ENCODE assay signal across 8 mouse cellular contexts in the genomic region with DNA sequence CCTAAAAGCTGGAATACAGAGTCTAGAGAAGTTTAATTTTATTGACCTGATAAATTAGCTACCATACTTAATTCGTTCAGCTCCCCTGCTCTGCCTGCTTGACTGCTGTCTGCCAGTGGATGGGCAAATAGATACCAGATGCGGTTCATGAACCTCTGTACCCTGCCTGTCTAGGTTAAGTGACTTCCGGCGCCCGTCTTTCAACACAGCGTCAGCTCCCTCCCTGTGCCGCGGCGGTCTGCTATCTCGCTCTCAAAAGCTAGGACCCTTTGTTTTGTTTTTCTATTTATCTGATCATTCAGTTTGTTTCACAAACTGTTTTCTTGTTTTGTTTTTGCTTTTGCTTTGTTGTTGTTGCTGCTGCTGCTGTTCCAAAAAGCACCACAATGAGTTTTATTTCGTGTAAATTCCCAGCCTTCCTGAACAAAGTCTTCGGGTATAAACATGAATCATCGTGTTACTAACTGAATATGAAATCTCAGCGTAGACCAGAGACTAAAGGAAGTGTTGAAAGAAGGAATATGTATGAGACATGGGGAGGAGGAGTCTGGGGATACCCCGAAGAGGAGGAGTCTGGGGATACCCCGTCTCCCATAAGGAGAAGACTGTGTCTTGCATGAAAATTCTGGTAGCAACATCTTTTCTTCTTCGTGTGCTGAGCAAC.
DNase-seq lines count a peak whose midpoint lies in the region; ATAC-seq lines count a peak whose summit lies in the region.

No protein-coding gene starts in this region.

- ATAC-seq in megakaryocyte, adult 5-6 weeks (ENCODE audit: poor library complexity, severe bottlenecking), result no peak

- peak; percentile 24 to 38 for DNase-seq in heart, adult 18-20 months
- DNase-seq in heart, adult 9 months (ENCODE audit: low spot score in 2 of 2), result no peak
- DNase-seq in 3T3-L1 (ENCODE audit: low read depth, low spot score), result peak; percentile 72
- peak; percentile 73 for DNase-seq in embryo, embryonic 11 days
- peak; percentile 25 for DNase-seq in induced T-regulatory cell, adult 2 months (ENCODE audit: low read depth)
- DNase-seq in cerebellum, adult 11-12 months, result no peak
- no peak for DNase-seq in urinary bladder, adult 18-20 months (ENCODE audit: low spot score in 2 of 2)

Comparison
In these comparisons a context has a peak if more than half of its experiments do, and no peak if none do; other contexts are left out.
1. DNase-seq: peak in heart, adult 18-20 months (2 of 2), 3T3-L1 (single experiment), embryo, embryonic 11 days (single experiment) and induced T-regulatory cell, adult 2 months (single experiment); none in heart, adult 9 months (0 of 2), cerebellum, adult 11-12 months (single experiment) and urinary bladder, adult 18-20 months (0 of 2).